Mouse (Mus musculus): ENCODE measurements around the gene Cd70. TPM values are rescaled to one million over a fixed set of nuclear protein-coding genes. Genes with fewer than 3 reads are reported as not detected.
"Not testable (repeated sequence)": the region's sequence is repeated elsewhere in the genome, so short reads cannot be mapped to it uniquely, and the experiment has no call there.

The Cd70 gene
- polyA plus RNA-seq, 1 experiment from 2014 or later = 2.3 TPM

DNA sequence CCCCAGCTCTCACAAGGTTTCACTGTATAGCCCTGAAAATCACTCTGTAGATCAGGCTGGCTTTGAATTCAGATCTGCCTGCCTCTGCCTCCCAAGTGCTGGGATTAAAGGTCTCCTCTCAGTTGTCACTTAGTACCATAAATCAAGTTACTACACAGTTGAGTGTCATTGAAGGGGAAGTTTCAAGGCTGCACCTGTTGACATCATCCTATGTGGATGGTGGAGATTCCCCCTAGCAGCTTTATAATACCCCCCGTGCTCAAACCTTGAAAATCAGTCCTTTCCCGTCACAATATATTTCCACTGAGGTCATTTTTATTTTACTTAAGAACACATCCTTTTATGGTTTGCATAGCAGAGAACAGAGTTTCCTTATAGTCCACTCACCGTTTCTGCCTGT lies 5.9 kb downstream of the Cd70 start:
- Histone ChIP-seq H3K4me3 (ENCODE audit: low read depth, low read length) (no peak overlapping the region), H3K4me1 (ENCODE audit: control insufficient read depth, insufficient read depth, low read length) (no peaks in the 10 kb centered on the region; the same call in 1 of the 2 replicates), H3K4me2 (ENCODE audit: low read depth, low read length) (no peak overlapping the region), H3K27me3 (ENCODE audit: control insufficient read depth, insufficient read depth, low read length) (peaks cover 6% of the 10 kb centered on the region), H3K27ac (ENCODE audit: low read depth, low read length) (no peak overlapping the region), H3K9ac (replicated peaks; ENCODE audit: low read depth, low read length) (no peak overlapping the region), H3K36me3 (ENCODE audit: control insufficient read depth, insufficient read depth, low read length) (no peaks in the 10 kb centered on the region), H3K9me3 (ENCODE audit: control insufficient read depth, low read length) (no peaks in the 10 kb centered on the region)
- 88% methylated on average over 3 of the region's 3 CpGs for WGBS
- no peak for ATAC-seq (ENCODE audit: low read depth)

DNA sequence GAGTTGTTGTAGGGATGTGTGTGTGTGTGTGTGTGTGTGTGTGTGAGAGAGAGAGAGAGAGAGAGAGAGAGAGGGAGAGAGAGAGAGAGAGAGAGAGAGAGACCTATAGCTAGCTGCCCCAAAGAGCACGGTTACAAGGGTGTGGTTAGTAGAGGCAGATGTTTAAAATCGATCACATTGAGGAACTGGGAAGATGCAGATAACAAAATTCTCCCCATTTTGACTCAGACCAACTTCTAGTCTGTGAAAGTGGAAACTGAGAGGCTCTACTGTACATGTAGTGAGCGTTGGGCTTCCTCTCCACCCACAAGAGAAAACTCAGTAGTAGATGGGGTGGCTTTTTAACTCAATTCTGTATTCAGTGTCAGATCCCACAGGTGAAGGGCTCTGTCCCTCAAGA lies 9.9 kb downstream of the Cd70 start:
- WGBS = 94% methylated on average over 3 of the region's 3 CpGs
- ATAC-seq (ENCODE audit: low read depth) = no peak

GRCm38 (mm10) chr17:57138676-57139075 lies 10.9 kb downstream of the Cd70 start:
- ATAC-seq (ENCODE audit: low read depth) = no peak
- Histone ChIP-seq H3K4me1 (ENCODE audit: control insufficient read depth, insufficient read depth, low read length) (no peaks in the 10 kb centered on the region), H3K36me3 (ENCODE audit: control insufficient read depth, insufficient read depth, low read length) (no peaks in the 10 kb centered on the region), H3K27ac (ENCODE audit: low read depth, low read length) (no peak overlapping the region), H3K4me2 (ENCODE audit: low read depth, low read length) (no peak overlapping the region), H3K9ac (replicated peaks; ENCODE audit: low read depth, low read length) (no peak overlapping the region), H3K9me3 (ENCODE audit: control insufficient read depth, low read length) (no peaks in the 10 kb centered on the region), H3K27me3 (ENCODE audit: control insufficient read depth, insufficient read depth, low read length) (no peaks in the 10 kb centered on the region), H3K4me3 (ENCODE audit: low read depth, low read length) (no peak overlapping the region)
- 88% methylated on average over 4 of the region's 4 CpGs for WGBS

More for the DNA sequence above, 9.9 kb downstream of the Cd70 start:
- Histone ChIP-seq H3K27me3 (ENCODE audit: control insufficient read depth, insufficient read depth, low read length) (no peaks in the 10 kb centered on the region), H3K36me3 (ENCODE audit: control insufficient read depth, insufficient read depth, low read length) (no peaks in the 10 kb centered on the region), H3K4me3 (ENCODE audit: low read depth, low read length) (no peak overlapping the region), H3K27ac (ENCODE audit: low read depth, low read length) (no peak overlapping the region), H3K9ac (replicated peaks; ENCODE audit: low read depth, low read length) (no peak overlapping the region), H3K4me2 (ENCODE audit: low read depth, low read length) (no peak overlapping the region), H3K4me1 (ENCODE audit: control insufficient read depth, insufficient read depth, low read length) (no peaks in the 10 kb centered on the region), H3K9me3 (ENCODE audit: control insufficient read depth, low read length) (no peaks in the 10 kb centered on the region)

DNA sequence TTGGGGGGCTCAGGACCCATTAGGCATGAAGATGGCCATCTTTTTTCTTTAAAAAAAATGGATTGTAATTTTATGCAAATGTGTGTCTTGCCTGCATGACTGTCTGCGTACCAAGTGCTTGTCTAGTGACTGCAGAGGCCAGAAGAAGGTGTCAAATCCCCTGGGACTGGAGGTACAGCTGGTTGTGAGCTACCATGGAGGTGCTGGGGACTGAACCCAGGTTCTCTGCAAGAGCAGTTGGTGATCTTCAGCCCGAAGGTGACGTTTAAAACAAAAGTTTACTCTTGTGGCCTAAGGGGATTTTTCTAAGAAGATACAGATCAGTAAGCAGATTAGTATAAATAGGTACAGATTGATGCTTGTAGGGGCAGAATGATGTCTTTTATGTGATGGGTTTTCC lies 13.9 kb downstream of the Cd70 start:
- no peaks in the 10 kb centered on the region for H3K36me3 ChIP-seq (ENCODE audit: control insufficient read depth, insufficient read depth, low read length)
- no peak overlapping the region for H3K4me2 ChIP-seq (ENCODE audit: low read depth, low read length)
- no peak overlapping the region for H3K4me3 ChIP-seq (ENCODE audit: low read depth, low read length)
- H3K27me3 ChIP-seq (ENCODE audit: control insufficient read depth, insufficient read depth, low read length) = no peaks in the 10 kb centered on the region
- ATAC-seq (ENCODE audit: low read depth) = no peak
- H3K9me3 ChIP-seq (ENCODE audit: control insufficient read depth, low read length) = no peaks in the 10 kb centered on the region
- no peak overlapping the region for H3K9ac ChIP-seq (replicated peaks; ENCODE audit: low read depth, low read length)
- H3K4me1 ChIP-seq (ENCODE audit: control insufficient read depth, insufficient read depth, low read length) = no peaks in the 10 kb centered on the region
- no peak overlapping the region for H3K27ac ChIP-seq (ENCODE audit: low read depth, low read length)
- WGBS = 87% methylated on average over 3 of the region's 3 CpGs

DNA sequence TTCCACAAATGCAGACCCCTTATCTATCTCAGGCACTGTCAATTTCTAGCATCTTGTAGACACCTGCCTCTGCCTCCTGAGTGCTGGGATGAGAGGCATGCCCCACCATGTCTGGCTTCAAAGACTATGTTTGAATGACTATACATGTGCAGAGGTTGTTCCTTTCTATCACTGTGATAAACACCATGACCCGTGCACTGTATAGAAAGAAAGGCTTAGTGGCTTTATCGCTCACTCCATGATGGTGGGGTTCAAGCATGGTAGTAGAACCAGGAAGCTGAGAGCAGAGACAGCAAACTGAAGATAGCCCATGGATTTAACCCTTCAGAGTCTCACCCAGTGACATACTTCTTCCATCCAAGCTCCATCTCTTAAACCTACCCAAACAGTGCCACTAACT lies 14.9 kb downstream of the Cd70 start:
- Histone ChIP-seq H3K36me3 (ENCODE audit: control insufficient read depth, insufficient read depth, low read length) (no peaks in the 10 kb centered on the region), H3K4me2 (ENCODE audit: low read depth, low read length) (no peak overlapping the region), H3K9ac (replicated peaks; ENCODE audit: low read depth, low read length) (no peak overlapping the region), H3K27me3 (ENCODE audit: control insufficient read depth, insufficient read depth, low read length) (no peaks in the 10 kb centered on the region), H3K4me3 (ENCODE audit: low read depth, low read length) (no peak overlapping the region), H3K4me1 (ENCODE audit: control insufficient read depth, insufficient read depth, low read length) (no peaks in the 10 kb centered on the region), H3K27ac (ENCODE audit: low read depth, low read length) (no peak overlapping the region), H3K9me3 (ENCODE audit: control insufficient read depth, low read length) (no peaks in the 10 kb centered on the region)
- no peak for ATAC-seq (ENCODE audit: low read depth)
- 85% methylated on average over 2 of the region's 2 CpGs for WGBS

GRCm38 (mm10) chr17:57134021-57134420 lies 15.6 kb downstream of the Cd70 start:
- H3K9ac ChIP-seq (replicated peaks; ENCODE audit: low read depth, low read length); ATAC-seq (ENCODE audit: low read depth); H3K36me3 ChIP-seq (ENCODE audit: control insufficient read depth, insufficient read depth, low read length); H3K9me3 ChIP-seq (ENCODE audit: control insufficient read depth, low read length); H3K4me2 ChIP-seq (ENCODE audit: low read depth, low read length); H3K4me3 ChIP-seq (ENCODE audit: low read depth, low read length); H3K4me1 ChIP-seq (ENCODE audit: control insufficient read depth, insufficient read depth, low read length); H3K27me3 ChIP-seq (ENCODE audit: control insufficient read depth, insufficient read depth, low read length); H3K27ac ChIP-seq (ENCODE audit: low read depth, low read length): not testable (repeated sequence)
- WGBS = 5% methylated on average over 3 of the region's 3 CpGs

- Histone ChIP-seq H3K4me2 (ENCODE audit: low read depth, low read length) (no peak overlapping the region), H3K27me3 (ENCODE audit: control insufficient read depth, insufficient read depth, low read length) (no peaks in the 10 kb centered on the region), H3K4me1 (ENCODE audit: control insufficient read depth, insufficient read depth, low read length) (no peaks in the 10 kb centered on the region), H3K27ac (ENCODE audit: low read depth, low read length) (no peak overlapping the region), H3K4me3 (ENCODE audit: low read depth, low read length) (no peak overlapping the region), H3K36me3 (ENCODE audit: control insufficient read depth, insufficient read depth, low read length) (no peaks in the 10 kb centered on the region), H3K9ac (replicated peaks; ENCODE audit: low read depth, low read length) (no peak overlapping the region), H3K9me3 (ENCODE audit: control insufficient read depth, low read length) (no peaks in the 10 kb centered on the region)
- no peak for ATAC-seq (ENCODE audit: low read depth)
- 82% methylated on average over 1 of the region's 1 CpGs for WGBS
These were observed 17.8 kb downstream of the Cd70 start for GRCm38 (mm10) chr17:57131793-57132192.

- Histone ChIP-seq H3K4me1 (ENCODE audit: control insufficient read depth, insufficient read depth, low read length) (no peaks in the 10 kb centered on the region), H3K4me2 (ENCODE audit: low read depth, low read length) (no peak overlapping the region), H3K27me3 (ENCODE audit: control insufficient read depth, insufficient read depth, low read length) (no peaks in the 10 kb centered on the region), H3K9me3 (ENCODE audit: control insufficient read depth, low read length) (no peaks in the 10 kb centered on the region), H3K36me3 (ENCODE audit: control insufficient read depth, insufficient read depth, low read length) (no peaks in the 10 kb centered on the region), H3K27ac (ENCODE audit: low read depth, low read length) (no peak overlapping the region), H3K4me3 (ENCODE audit: low read depth, low read length) (no peak overlapping the region), H3K9ac (replicated peaks; ENCODE audit: low read depth, low read length) (no peak overlapping the region)
- ATAC-seq (ENCODE audit: low read depth) = no peak
- WGBS = 65% methylated on average over 3 of the region's 3 CpGs
These were observed 23.5 kb downstream of the Cd70 start for GRCm38 (mm10) chr17:57125853-57126622.

DNA sequence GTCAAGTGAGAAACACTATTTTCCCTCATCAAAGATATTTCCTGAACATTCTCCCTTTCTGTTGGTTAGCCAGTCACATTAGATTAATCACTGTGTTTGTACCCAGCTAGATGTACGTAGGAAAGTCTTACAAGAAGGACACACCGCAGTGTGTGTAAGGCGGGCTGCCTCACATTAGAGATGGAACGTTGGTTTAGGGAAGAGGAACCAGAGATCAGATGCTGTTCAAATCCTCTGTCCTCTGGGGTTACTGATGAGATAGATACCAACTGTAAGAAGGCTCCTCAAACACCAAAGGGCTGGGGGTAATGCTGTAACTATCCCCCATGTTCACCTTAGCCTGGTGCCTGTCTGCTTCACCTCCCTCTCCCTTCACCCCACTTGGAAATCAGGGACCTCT lies 24.8 kb downstream of the Cd70 start:
- H3K36me3 ChIP-seq (ENCODE audit: control insufficient read depth, insufficient read depth, low read length) = no peaks in the 10 kb centered on the region
- no peaks in the 10 kb centered on the region for H3K4me1 ChIP-seq (ENCODE audit: control insufficient read depth, insufficient read depth, low read length)
- no peak overlapping the region for H3K4me3 ChIP-seq (ENCODE audit: low read depth, low read length)
- H3K27ac ChIP-seq (ENCODE audit: low read depth, low read length) = no peak overlapping the region
- no peaks in the 10 kb centered on the region for H3K9me3 ChIP-seq (ENCODE audit: control insufficient read depth, low read length)
- no peaks in the 10 kb centered on the region for H3K27me3 ChIP-seq (ENCODE audit: control insufficient read depth, insufficient read depth, low read length)
- no peak for ATAC-seq (ENCODE audit: low read depth)
- H3K4me2 ChIP-seq (ENCODE audit: low read depth, low read length) = no peak overlapping the region
- 85% methylated on average over 4 of the region's 4 CpGs for WGBS
- no peak overlapping the region for H3K9ac ChIP-seq (replicated peaks; ENCODE audit: low read depth, low read length)

All from neural tube, embryonic 14.5 days (tissue).